Mouse (Mus musculus): ENCODE data around the gene Qprt. TPM values are rescaled to one million over a fixed set of nuclear protein-coding genes. Genes with fewer than 3 reads are reported as not detected.

The Qprt gene
- polyA plus RNA-seq, 1 experiment from 2014 or later, result 1.7 TPM

DNA sequence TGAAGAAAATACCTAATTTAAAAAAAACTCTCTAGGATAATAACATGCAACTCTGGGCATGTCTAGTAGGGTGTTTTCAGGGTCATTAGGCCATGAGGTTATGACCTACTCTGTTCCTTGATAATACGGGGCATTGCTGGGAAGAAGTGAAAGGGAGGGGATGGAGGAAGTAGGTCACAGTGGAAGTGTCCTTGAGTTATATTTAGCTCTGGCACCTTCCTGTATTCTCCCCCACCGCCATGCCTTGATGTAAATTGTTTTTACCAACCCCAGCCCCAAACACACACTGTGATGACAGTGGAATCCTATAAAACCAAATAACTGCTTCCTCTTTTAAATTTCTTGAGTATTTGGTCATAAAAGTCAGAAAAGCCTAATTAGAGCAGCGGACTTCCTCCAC is 42.0 kb downstream of the Qprt start:
- H3K36me3 ChIP-seq, result no peaks in the 10 kb centered on the region
- no peak overlapping the region for H3K4me2 ChIP-seq
- WGBS, result 43% methylated on average over 3 of the region's 3 CpGs
- no peak overlapping the region for H3K27ac ChIP-seq
- H3K27me3 ChIP-seq, result no peaks in the 10 kb centered on the region
- no peak overlapping the region for H3K9ac ChIP-seq (replicated peaks)
- H3K4me3 ChIP-seq (replicated peaks), result no peak overlapping the region
- H3K9me3 ChIP-seq, result peaks cover under 1% of the 10 kb centered on the region; the same call in 1 of the 2 replicates
- no peak for ATAC-seq (ENCODE audit: insufficient number of reproducible peaks, insufficient read depth, low FRiP score, low TSS enrichment, low read depth)
- no peaks in the 10 kb centered on the region; the same call in 1 of the 2 replicates for H3K4me1 ChIP-seq (replicated peaks)

DNA sequence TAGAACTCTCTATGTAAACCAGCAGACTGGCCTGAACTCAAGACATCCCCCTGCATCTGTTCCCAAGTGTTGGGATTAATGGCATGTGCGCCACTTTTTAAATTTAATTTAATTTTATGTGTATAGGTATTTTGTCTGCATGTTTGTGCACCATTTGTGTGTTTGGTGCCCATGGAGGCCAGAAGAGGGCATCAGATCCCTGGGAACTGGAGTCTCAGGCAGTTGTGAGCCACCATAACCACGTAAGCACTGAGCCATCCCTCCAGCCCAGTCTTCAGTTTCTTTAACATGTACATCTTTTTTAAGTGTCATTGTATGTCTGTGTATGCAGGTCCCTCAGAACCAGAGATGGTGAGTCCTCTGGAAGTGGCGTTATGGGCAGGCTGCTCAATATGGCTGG is 44.3 kb downstream of the Qprt start:
- Histone ChIP-seq H3K4me1 (replicated peaks) (no peaks in the 10 kb centered on the region; the same call in 1 of the 2 replicates), H3K4me2 (no peak overlapping the region), H3K4me3 (replicated peaks) (no peak overlapping the region), H3K9me3 (peaks cover 4% of the 10 kb centered on the region; the same call in 1 of the 2 replicates), H3K27ac (no peak overlapping the region), H3K27me3 (no peaks in the 10 kb centered on the region), H3K9ac (replicated peaks) (no peak overlapping the region), H3K36me3 (no peaks in the 10 kb centered on the region)
- ATAC-seq (ENCODE audit: insufficient number of reproducible peaks, insufficient read depth, low FRiP score, low TSS enrichment, low read depth), result no peak
- 85% methylated on average over 3 of the region's 3 CpGs for WGBS

DNA sequence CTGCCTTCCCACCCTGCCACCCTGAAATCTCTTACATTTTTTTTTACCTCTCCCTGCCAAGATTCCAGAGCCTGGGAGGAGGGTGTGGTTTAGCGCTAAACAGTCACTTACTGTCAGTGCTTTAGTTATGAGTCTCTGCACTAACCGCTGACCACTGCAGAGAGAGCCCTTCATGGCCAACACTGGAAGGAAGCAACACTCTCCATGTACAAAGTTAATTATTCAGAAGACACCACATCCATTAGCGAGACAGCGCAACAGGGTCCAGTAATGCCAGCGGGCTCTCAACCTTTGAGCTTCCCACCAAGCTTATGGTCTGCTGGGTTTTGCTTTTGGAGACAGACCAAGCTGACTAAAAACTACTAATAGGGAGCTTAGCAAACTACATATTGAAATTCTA is 45.8 kb downstream of the Qprt start:
- Histone ChIP-seq H3K36me3 (no peaks in the 10 kb centered on the region), H3K27me3 (no peaks in the 10 kb centered on the region), H3K9me3 (peaks cover 4% of the 10 kb centered on the region; the same call in 1 of the 2 replicates), H3K4me1 (replicated peaks) (no peaks in the 10 kb centered on the region; the same call in 1 of the 2 replicates), H3K9ac (replicated peaks) (no peak overlapping the region), H3K4me2 (no peak overlapping the region), H3K27ac (no peak overlapping the region), H3K4me3 (replicated peaks) (no peak overlapping the region)
- 91% methylated on average over 5 of the region's 5 CpGs for WGBS
- ATAC-seq (ENCODE audit: insufficient number of reproducible peaks, insufficient read depth, low FRiP score, low TSS enrichment, low read depth), result no peak

- WGBS, result 88% methylated on average over 4 of the region's 4 CpGs
- ATAC-seq (ENCODE audit: insufficient number of reproducible peaks, insufficient read depth, low FRiP score, low TSS enrichment, low read depth), result no peak
- Histone ChIP-seq H3K27me3 (no peaks in the 10 kb centered on the region), H3K36me3 (no peaks in the 10 kb centered on the region), H3K9ac (replicated peaks) (no peak overlapping the region), H3K4me1 (replicated peaks) (no peaks in the 10 kb centered on the region), H3K9me3 (peaks cover 4% of the 10 kb centered on the region; the same call in 1 of the 2 replicates), H3K4me3 (replicated peaks) (no peak overlapping the region), H3K4me2 (no peak overlapping the region), H3K27ac (no peak overlapping the region)
Observed at GRCm38 (mm10) chr7:127073221-127073620, 48.8 kb downstream of the Qprt start.

- Histone ChIP-seq H3K9me3 (peaks cover 4% of the 10 kb centered on the region; the same call in 1 of the 2 replicates), H3K9ac (replicated peaks) (no peak overlapping the region), H3K27me3 (no peaks in the 10 kb centered on the region), H3K27ac (no peak overlapping the region), H3K36me3 (no peaks in the 10 kb centered on the region), H3K4me2 (no peak overlapping the region), H3K4me1 (replicated peaks) (no peaks in the 10 kb centered on the region), H3K4me3 (replicated peaks) (no peak overlapping the region)
- WGBS, result 65% methylated on average over 4 of the region's 4 CpGs
- ATAC-seq (ENCODE audit: insufficient number of reproducible peaks, insufficient read depth, low FRiP score, low TSS enrichment, low read depth), result no peak
Observed at GRCm38 (mm10) chr7:127070871-127071413, 51.1 kb downstream of the Qprt start.

GRCm38 (mm10) chr7:127066317-127066716 is 55.7 kb downstream of the Qprt start:
- WGBS, result 75% methylated on average over 4 of the region's 4 CpGs
- Histone ChIP-seq H3K9me3 (0 out of 2 replicates have a peak, but pooled peaks cover 3% of the 10 kb centered on the region), H3K4me1 (replicated peaks) (no peaks in the 10 kb centered on the region), H3K4me2 (no peak overlapping the region), H3K36me3 (no peaks in the 10 kb centered on the region), H3K9ac (replicated peaks) (no peak overlapping the region), H3K27ac (no peak overlapping the region), H3K27me3 (0 out of 2 replicates have a peak, but pooled peaks cover 3% of the 10 kb centered on the region), H3K4me3 (replicated peaks) (no peak overlapping the region)
- ATAC-seq (ENCODE audit: insufficient number of reproducible peaks, insufficient read depth, low FRiP score, low TSS enrichment, low read depth), result no peak

DNA sequence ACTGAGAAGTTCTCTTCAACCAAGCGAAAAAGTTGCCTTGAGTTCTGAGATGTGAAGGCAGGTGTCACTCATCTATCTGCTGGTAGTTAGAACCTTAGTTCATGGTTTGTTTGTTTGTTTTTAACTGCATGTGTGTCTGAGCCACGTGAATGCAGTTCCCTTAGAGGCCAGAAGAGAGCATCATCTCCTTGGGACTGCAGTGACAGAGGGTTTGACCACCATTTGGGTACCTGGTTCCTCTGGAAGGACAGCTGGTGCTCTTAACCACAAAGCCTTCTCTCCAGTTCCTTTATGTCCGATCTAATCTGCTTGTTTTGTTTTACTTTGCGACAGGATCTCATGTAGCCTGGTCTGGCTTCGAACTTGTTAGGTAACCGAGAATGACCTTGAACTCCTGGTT is 56.5 kb downstream of the Qprt start:
- ATAC-seq (ENCODE audit: insufficient number of reproducible peaks, insufficient read depth, low FRiP score, low TSS enrichment, low read depth), result no peak
- Histone ChIP-seq H3K27me3 (0 out of 2 replicates have a peak, but pooled peaks cover 4% of the 10 kb centered on the region), H3K27ac (no peak overlapping the region), H3K4me2 (no peak overlapping the region), H3K9me3 (0 out of 2 replicates have a peak, but pooled peaks cover 3% of the 10 kb centered on the region), H3K9ac (replicated peaks) (no peak overlapping the region), H3K4me3 (replicated peaks) (no peak overlapping the region), H3K4me1 (replicated peaks) (no peaks in the 10 kb centered on the region), H3K36me3 (no peaks in the 10 kb centered on the region)
- 86% methylated on average over 6 of the region's 6 CpGs for WGBS

Other genes starting within 250 kb of the Qprt start
- gene Taok2, start 237.5 kb downstream of the Qprt start, polyA plus RNA-seq (2016; fragmentation: Nextera tagmentation; extraction: Ambion mirVana), result 58.2 and 60.3 TPM in 2 replicates
- 17.7 and 18.0 TPM in 2 replicates for gene Tmem219, start 199.3 kb downstream of the Qprt start, polyA plus RNA-seq (2016; fragmentation: Nextera tagmentation; extraction: Ambion mirVana)
- gene Kctd13, start 193.3 kb downstream of the Qprt start, polyA plus RNA-seq (2016; fragmentation: Nextera tagmentation; extraction: Ambion mirVana), result 18.3 and 19.7 TPM in 2 replicates
- gene Asphd1, start 172.6 kb downstream of the Qprt start, polyA plus RNA-seq (2016; fragmentation: Nextera tagmentation; extraction: Ambion mirVana), result 0.17 and 0.30 TPM in 2 replicates
- 0.14 and 0.35 TPM in 2 replicates for gene Sez6l2, start 171.7 kb downstream of the Qprt start, polyA plus RNA-seq (2016; fragmentation: Nextera tagmentation; extraction: Ambion mirVana)
- 76.5 and 80.7 TPM in 2 replicates for gene Cdipt, start 146.3 kb downstream of the Qprt start, polyA plus RNA-seq (2016; fragmentation: Nextera tagmentation; extraction: Ambion mirVana)
- gene Cdiptos, start 146.1 kb downstream of the Qprt start, polyA plus RNA-seq (2016; fragmentation: Nextera tagmentation; extraction: Ambion mirVana), result 0.64 and 1.1 TPM in 2 replicates
- 4.1 and 4.6 TPM in 2 replicates for gene Mvp, start 107.6 kb downstream of the Qprt start, polyA plus RNA-seq (2016; fragmentation: Nextera tagmentation; extraction: Ambion mirVana)
- gene Pagr1b, start 105.7 kb downstream of the Qprt start, polyA plus RNA-seq (2016; fragmentation: Nextera tagmentation; extraction: Ambion mirVana), result 0.42 and 0.59 TPM in 2 replicates
- 33.0 and 34.4 TPM in 2 replicates for gene Pagr1a, start 104.9 kb downstream of the Qprt start, polyA plus RNA-seq (2016; fragmentation: Nextera tagmentation; extraction: Ambion mirVana)
- 73.7 and 81.2 TPM in 2 replicates for gene Gm42742, start 101.1 kb downstream of the Qprt start, polyA plus RNA-seq (2016; fragmentation: Nextera tagmentation; extraction: Ambion mirVana)
- gene Prrt2, start 101.0 kb downstream of the Qprt start, polyA plus RNA-seq (2016; fragmentation: Nextera tagmentation; extraction: Ambion mirVana), result 3.1 and 6.4 TPM in 2 replicates
- gene Maz, start 95.2 kb downstream of the Qprt start, polyA plus RNA-seq (2016; fragmentation: Nextera tagmentation; extraction: Ambion mirVana), result 120 and 123 TPM in 2 replicates
- gene Kif22, start 79.8 kb downstream of the Qprt start, polyA plus RNA-seq (2016; fragmentation: Nextera tagmentation; extraction: Ambion mirVana), result 157 and 161 TPM in 2 replicates
- not detected in 2 replicates for gene Zg16, start 34.9 kb downstream of the Qprt start, polyA plus RNA-seq (2016; fragmentation: Nextera tagmentation; extraction: Ambion mirVana)
- 1.4 and 1.8 TPM in 2 replicates for gene AI467606, start 30.9 kb downstream of the Qprt start, polyA plus RNA-seq (2016; fragmentation: Nextera tagmentation; extraction: Ambion mirVana)
- 0.26 TPM in 1 of 2 replicates, not detected in the other for gene Spn, start 15.6 kb upstream of the Qprt start, polyA plus RNA-seq (2016; fragmentation: Nextera tagmentation; extraction: Ambion mirVana)
- 86.5 and 91.8 TPM in 2 replicates for gene Cd2bp2, start 73.8 kb upstream of the Qprt start, polyA plus RNA-seq (2016; fragmentation: Nextera tagmentation; extraction: Ambion mirVana)
- gene Tbc1d10b, start 86.2 kb upstream of the Qprt start, polyA plus RNA-seq (2016; fragmentation: Nextera tagmentation; extraction: Ambion mirVana), result 40.9 and 45.3 TPM in 2 replicates
- gene Mylpf, start 86.7 kb upstream of the Qprt start, polyA plus RNA-seq (2016; fragmentation: Nextera tagmentation; extraction: Ambion mirVana), result 142 and 145 TPM in 2 replicates
- 61.9 and 65.5 TPM in 2 replicates for gene Zfp553, start 110.8 kb upstream of the Qprt start, polyA plus RNA-seq (2016; fragmentation: Nextera tagmentation; extraction: Ambion mirVana)
- 34.1 and 35.9 TPM in 2 replicates for gene Sept1, start 110.9 kb upstream of the Qprt start, polyA plus RNA-seq (2016; fragmentation: Nextera tagmentation; extraction: Ambion mirVana)
- 79.5 and 84.1 TPM in 2 replicates for gene Zfp771, start 122.0 kb upstream of the Qprt start, polyA plus RNA-seq (2016; fragmentation: Nextera tagmentation; extraction: Ambion mirVana)
- gene Dctpp1, start 138.5 kb upstream of the Qprt start, polyA plus RNA-seq (2016; fragmentation: Nextera tagmentation; extraction: Ambion mirVana), result 219 and 224 TPM in 2 replicates
- gene Sephs2, start 151.8 kb upstream of the Qprt start, polyA plus RNA-seq (2016; fragmentation: Nextera tagmentation; extraction: Ambion mirVana), result 89.5 and 92.3 TPM in 2 replicates
- 0.39 and 0.59 TPM in 2 replicates for gene Itgal, start 174.0 kb upstream of the Qprt start, polyA plus RNA-seq (2016; fragmentation: Nextera tagmentation; extraction: Ambion mirVana)
- 21.0 and 22.6 TPM in 2 replicates for gene Zfp768, start 223.4 kb upstream of the Qprt start, polyA plus RNA-seq (2016; fragmentation: Nextera tagmentation; extraction: Ambion mirVana)